Mouse (Mus musculus): ENCODE results near the gene Pms2. TPM values are rescaled to one million over a fixed set of nuclear protein-coding genes. Genes with fewer than 3 reads are reported as not detected.

Pms2 gene
- 6.8 and 10.5 TPM in 2 replicates for total RNA-seq (2014; rRNA removed; ENCODE audit: low replicate concordance)
- polyA plus RNA-seq (2015; fragmentation: Nextera tagmentation; extraction: Ambion mirVana) = 7.5 and 8.0 TPM in 2 replicates

DNA sequence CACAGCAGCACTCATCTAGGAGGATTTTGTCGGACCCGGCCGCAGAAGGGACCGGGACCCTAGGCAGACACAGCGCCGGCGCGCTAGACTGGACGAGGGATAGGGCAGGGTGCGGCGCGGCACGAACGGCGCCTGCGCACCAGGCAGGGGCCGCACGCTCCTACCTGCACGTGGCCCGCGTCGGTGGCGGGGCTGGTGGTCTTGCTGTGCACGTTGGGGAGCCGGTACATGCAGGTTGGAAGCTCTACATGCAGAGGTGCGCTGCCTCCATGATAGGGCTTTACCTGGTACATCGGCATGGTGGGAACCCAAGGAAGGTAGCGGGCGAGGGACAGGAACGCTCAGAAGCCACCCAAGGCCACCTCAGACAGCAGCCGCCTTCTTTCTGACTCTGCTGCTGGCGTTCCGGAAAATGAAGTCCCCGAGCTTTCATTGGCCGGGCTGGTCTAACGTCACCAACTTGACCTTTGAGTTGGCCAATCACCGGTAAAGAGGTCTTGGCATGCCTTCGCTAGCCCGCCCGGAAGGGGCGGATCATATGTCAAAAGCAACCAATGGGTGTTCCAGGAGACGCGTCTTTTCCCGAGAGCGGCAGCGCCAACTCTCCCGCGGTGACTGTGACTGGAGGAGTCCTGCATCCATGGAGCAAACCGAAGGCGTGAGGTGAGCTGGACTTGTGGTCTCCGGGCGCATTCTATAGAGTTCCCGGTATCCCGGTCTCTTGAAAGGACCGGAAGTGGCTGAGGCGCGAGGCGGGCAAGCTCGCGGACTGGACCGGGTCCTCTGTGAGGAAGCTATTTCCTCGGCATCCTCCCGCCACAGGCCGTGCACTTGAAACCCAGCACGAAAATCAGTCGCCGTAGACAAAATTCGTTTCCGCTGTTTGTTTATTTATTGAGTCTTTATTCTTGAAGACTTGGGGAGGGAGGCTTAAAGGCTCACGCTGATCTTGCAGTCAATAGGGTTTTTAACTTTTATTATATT lies at the start of gene Pms2, which contains the start of gene Aimp2:
Gene Pms2 (plus strand): TSS at position 548 of the 984 bp plus-strand sequence.
Gene Aimp2 (minus strand): TSS at position 431 of the 984 bp plus-strand sequence.
- Histone ChIP-seq H3K4me2 (ENCODE audit: low read depth, low read length) (peak within 1 kb of the TSS; percentile 82), H3K36me3 (replicated peaks; ENCODE audit: control insufficient read depth, insufficient read depth, low read length) (peaks cover 27% of the 10 kb centered on the region), H3K9me3 (replicated peaks; ENCODE audit: control insufficient read depth, low read length) (no peaks in the 10 kb centered on the region), H3K27me3 (ENCODE audit: control insufficient read depth, insufficient read depth, low read length) (no peaks in the 10 kb centered on the region), H3K27ac (ENCODE audit: low read depth) (peak within 1 kb of the TSS; percentile 95), H3K4me1 (ENCODE audit: control insufficient read depth, insufficient read depth) (peaks cover 10% of the 10 kb centered on the region; the same call in 1 of the 2 replicates), H3K4me3 (ENCODE audit: low read depth, low read length) (peak within 1 kb of the TSS; percentile 73), H3K9ac (replicated peaks; ENCODE audit: low read depth, low read length) (peak within 1 kb of the TSS; percentile 65)
- ATAC-seq (ENCODE audit: insufficient read depth, low read depth) (peak; percentile 99), DNase-seq (ENCODE audit: low spot score) (peak; percentile 99)
- under 1% methylated on average over 70 of the region's 70 CpGs for WGBS
- TF ChIP-seq EP300 (IDR thresholded peaks at IDR 0.05; ENCODE audit: low read depth) = no peak
- no peak for TF ChIP-seq CTCF (IDR thresholded peaks at IDR 0.05; ENCODE audit: low read depth)

DNA sequence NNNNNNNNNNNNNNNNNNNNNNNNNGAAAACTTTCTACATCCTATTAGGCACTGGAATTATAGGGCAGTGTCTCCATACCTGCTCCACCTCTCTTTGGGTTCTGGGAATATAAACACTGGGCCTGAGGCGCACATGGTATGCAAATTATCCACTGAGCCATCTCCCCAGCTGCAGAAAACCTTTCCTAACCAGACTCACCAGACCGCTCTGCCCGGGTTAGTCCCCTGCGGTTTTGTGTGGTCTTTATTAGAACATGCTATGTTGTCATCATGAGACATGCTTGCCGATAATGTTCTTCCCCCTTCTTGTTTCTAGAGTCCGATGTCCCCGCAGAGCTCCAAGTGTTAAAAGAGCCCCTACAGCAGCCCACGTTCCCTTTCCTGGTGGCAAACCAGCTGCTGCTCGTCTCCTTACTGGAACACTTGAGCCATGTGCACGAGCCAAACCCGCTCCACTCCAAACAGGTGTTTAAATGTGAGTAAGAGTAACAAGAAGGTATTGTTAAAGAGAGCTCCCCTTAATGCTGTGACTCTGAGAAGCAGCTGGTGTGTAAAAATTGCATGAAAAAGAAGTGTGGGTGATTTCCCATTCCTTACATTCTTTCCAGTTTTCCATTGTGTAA lies 38.1 kb upstream of the Pms2 start:
- Histone ChIP-seq H3K4me2 (ENCODE audit: low read depth, low read length) (no peak overlapping the region), H3K27me3 (ENCODE audit: control insufficient read depth, insufficient read depth, low read length) (no peaks in the 10 kb centered on the region), H3K4me3 (ENCODE audit: low read depth, low read length) (no peak overlapping the region), H3K36me3 (replicated peaks; ENCODE audit: control insufficient read depth, insufficient read depth, low read length) (peaks cover 36% of the 10 kb centered on the region), H3K9me3 (replicated peaks; ENCODE audit: control insufficient read depth, low read length) (no peaks in the 10 kb centered on the region), H3K9ac (replicated peaks; ENCODE audit: low read depth, low read length) (no peak overlapping the region), H3K4me1 (ENCODE audit: control insufficient read depth, insufficient read depth) (no peaks in the 10 kb centered on the region), H3K27ac (ENCODE audit: low read depth) (no peak overlapping the region)
- TF ChIP-seq CTCF (IDR thresholded peaks at IDR 0.05; ENCODE audit: low read depth) (no peak), EP300 (IDR thresholded peaks at IDR 0.05; ENCODE audit: low read depth) (no peak)
- ATAC-seq (ENCODE audit: insufficient read depth, low read depth) = no peak
- WGBS = 84% methylated on average over 11 of the region's 11 CpGs
- DNase-seq (ENCODE audit: low spot score) = no peak

- Histone ChIP-seq H3K4me2 (ENCODE audit: low read depth, low read length) (no peak overlapping the region), H3K27ac (ENCODE audit: low read depth) (no peak overlapping the region), H3K4me3 (ENCODE audit: low read depth, low read length) (no peak overlapping the region), H3K27me3 (ENCODE audit: control insufficient read depth, insufficient read depth, low read length) (no peaks in the 10 kb centered on the region), H3K4me1 (ENCODE audit: control insufficient read depth, insufficient read depth) (no peaks in the 10 kb centered on the region), H3K36me3 (replicated peaks; ENCODE audit: control insufficient read depth, insufficient read depth, low read length) (peaks cover 66% of the 10 kb centered on the region), H3K9ac (replicated peaks; ENCODE audit: low read depth, low read length) (no peak overlapping the region), H3K9me3 (replicated peaks; ENCODE audit: control insufficient read depth, low read length) (no peaks in the 10 kb centered on the region)
- WGBS = 61% methylated on average over 4 of the region's 4 CpGs
- TF ChIP-seq EP300 (IDR thresholded peaks at IDR 0.05; ENCODE audit: low read depth) (no peak), CTCF (IDR thresholded peaks at IDR 0.05; ENCODE audit: low read depth) (no peak)
- ATAC-seq (ENCODE audit: insufficient read depth, low read depth) = no peak
- DNase-seq (ENCODE audit: low spot score) = no peak
Observed at GRCm38 (mm10) chr5:143874571-143874970, 35.2 kb upstream of the Pms2 start.

DNA sequence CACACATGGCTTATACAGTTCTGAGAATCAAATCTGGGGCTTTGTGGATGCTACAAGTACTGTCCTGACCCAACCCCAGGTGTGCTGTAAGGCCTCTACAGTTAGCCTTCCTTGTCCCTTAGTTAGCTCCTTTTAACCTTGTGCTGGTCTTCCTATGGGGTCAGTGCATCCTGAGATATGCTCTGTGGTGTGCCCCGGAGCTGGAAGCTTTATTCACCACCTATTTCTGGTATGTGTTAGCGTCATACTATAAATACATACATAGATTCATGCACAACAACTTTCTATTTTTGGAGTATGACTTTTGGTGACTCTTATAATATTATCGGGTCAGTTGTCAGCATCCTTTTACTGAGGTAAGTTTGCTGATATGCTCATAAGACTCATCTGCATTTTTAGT lies 24.5 kb upstream of the Pms2 start:
- peak; percentile 21 for DNase-seq (ENCODE audit: low spot score)
- Histone ChIP-seq H3K27ac (ENCODE audit: low read depth) (peak overlapping the region; percentile 22), H3K36me3 (replicated peaks; ENCODE audit: control insufficient read depth, insufficient read depth, low read length) (peaks cover 89% of the 10 kb centered on the region), H3K4me3 (ENCODE audit: low read depth, low read length) (no peak overlapping the region), H3K4me2 (ENCODE audit: low read depth, low read length) (no peak overlapping the region), H3K9me3 (replicated peaks; ENCODE audit: control insufficient read depth, low read length) (no peaks in the 10 kb centered on the region), H3K9ac (replicated peaks; ENCODE audit: low read depth, low read length) (no peak overlapping the region), H3K27me3 (ENCODE audit: control insufficient read depth, insufficient read depth, low read length) (no peaks in the 10 kb centered on the region), H3K4me1 (ENCODE audit: control insufficient read depth, insufficient read depth) (no peaks in the 10 kb centered on the region)
- 43% methylated on average over 3 of the region's 3 CpGs for WGBS
- peak; percentile 82 for ATAC-seq (ENCODE audit: insufficient read depth, low read depth)
- TF ChIP-seq EP300 (IDR thresholded peaks at IDR 0.05; ENCODE audit: low read depth) = no peak
- TF ChIP-seq CTCF (IDR thresholded peaks at IDR 0.05; ENCODE audit: low read depth) = no peak

- H3K27ac ChIP-seq (ENCODE audit: low read depth) = no peak overlapping the region
- H3K9me3 ChIP-seq (replicated peaks; ENCODE audit: control insufficient read depth, low read length) = no peaks in the 10 kb centered on the region
- no peak overlapping the region for H3K4me3 ChIP-seq (ENCODE audit: low read depth, low read length)
- no peak overlapping the region for H3K4me2 ChIP-seq (ENCODE audit: low read depth, low read length)
- 63% methylated on average over 6 of the region's 6 CpGs for WGBS
- DNase-seq (ENCODE audit: low spot score) (no peak), ATAC-seq (ENCODE audit: insufficient read depth, low read depth) (no peak)
- H3K9ac ChIP-seq (replicated peaks; ENCODE audit: low read depth, low read length) = no peak overlapping the region
- no peaks in the 10 kb centered on the region for H3K27me3 ChIP-seq (ENCODE audit: control insufficient read depth, insufficient read depth, low read length)
- no peak for TF ChIP-seq EP300 (IDR thresholded peaks at IDR 0.05; ENCODE audit: low read depth)
- no peak for TF ChIP-seq CTCF (IDR thresholded peaks at IDR 0.05; ENCODE audit: low read depth)
- H3K36me3 ChIP-seq (replicated peaks; ENCODE audit: control insufficient read depth, insufficient read depth, low read length) = peaks cover 73% of the 10 kb centered on the region
- no peaks in the 10 kb centered on the region for H3K4me1 ChIP-seq (ENCODE audit: control insufficient read depth, insufficient read depth)
Observed at GRCm38 (mm10) chr5:143890741-143891140, 19.0 kb upstream of the Pms2 start.
